Mouse (Mus musculus) testis, adult 2 months (tissue): ENCODE data around the gene Elmod2.

Experiments used
- CTCF ChIP-seq: fragments of 200-500 bp; IDR thresholded peaks from 2 replicates; pipeline ENCODE4 v1.5.1; 2012; ENCODE audit warnings: low read depth, mild to moderate bottlenecking, inconsistent platforms, low read length, moderate library complexity; ENCODE audit not compliant: control insufficient read depth, insufficient read depth, insufficient replicate concordance
- POLR2A ChIP-seq: fragments of 200-500 bp; IDR thresholded peaks from 2 replicates; pipeline ENCODE4 v1.6.1; 2012; ENCODE audit warnings: low read depth, mild to moderate bottlenecking, inconsistent platforms, low read length, moderate library complexity; ENCODE audit not compliant: control insufficient read depth

GRCm38 (mm10) chr8:83297375-83297774, 34.9 kb downstream of the Elmod2 start:
- TF ChIP-seq POLR2A = no peak
- no peak for TF ChIP-seq CTCF
